Mouse (Mus musculus) heart, postnatal 10 days (tissue): Measurements from ENCODE around the gene Zfyve28. TPM values are rescaled to one million over a fixed set of nuclear protein-coding genes. Genes with fewer than 3 reads are reported as not detected.
A peak's percentile ranks its signal among the peaks of the same experiment; 100 is the strongest.

Experiments used
- DNase-seq, 2 experiments: peaks; one replicate each; pipeline ENCODE4 v3.0.0; 2021
- intact Hi-C: fragments of 180-260 bp; cut with DNase I; formaldehyde crosslinking; loops from one replicate; pipeline ENCODE4 v1.15.1; 2025
- total RNA-seq, 2 experiments: library from RNA; stranded (reverse); gene quantifications; 2 replicates each; pipeline ENCODE4 v1.2.3; 2021

Zfyve28 gene
- total RNA-seq, 2 experiments from 2014 or later = 1.3 to 1.4 TPM

- intact Hi-C loops = no loop called here
- peak in 1 of 2 experiments; percentile 17 for DNase-seq
Observed at GRCm38 (mm10) chr5:34287001-34287837, 1.0 kb downstream of the Zfyve28 start.

- DNase-seq = no peak
Observed at GRCm38 (mm10) chr5:34286516-34286915, 1.7 kb downstream of the Zfyve28 start.

DNA sequence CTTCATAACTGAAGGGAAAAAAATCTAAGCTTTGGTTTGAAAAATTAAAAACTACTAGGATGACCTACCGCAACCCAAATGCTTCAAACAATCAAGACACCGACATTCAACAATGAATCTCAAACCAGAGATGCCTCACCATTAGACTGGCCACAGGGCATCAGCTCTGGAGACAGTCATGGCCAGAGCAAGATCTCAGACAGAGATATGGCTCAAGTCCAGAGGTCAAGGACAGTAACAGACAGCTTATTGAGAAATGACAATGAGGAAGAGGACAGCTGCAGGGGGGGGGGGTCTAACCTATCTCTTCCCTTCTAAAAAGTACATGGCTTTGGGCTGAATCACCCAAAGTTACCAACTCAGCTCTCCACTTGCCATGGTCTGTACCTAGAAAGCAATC lies 3.0 kb downstream of the Zfyve28 start:
- intact Hi-C loops = no loop called here

More at GRCm38 (mm10) chr5:34286516-34286915, 1.7 kb downstream of the Zfyve28 start:
- intact Hi-C loops = no loop called here

DNA sequence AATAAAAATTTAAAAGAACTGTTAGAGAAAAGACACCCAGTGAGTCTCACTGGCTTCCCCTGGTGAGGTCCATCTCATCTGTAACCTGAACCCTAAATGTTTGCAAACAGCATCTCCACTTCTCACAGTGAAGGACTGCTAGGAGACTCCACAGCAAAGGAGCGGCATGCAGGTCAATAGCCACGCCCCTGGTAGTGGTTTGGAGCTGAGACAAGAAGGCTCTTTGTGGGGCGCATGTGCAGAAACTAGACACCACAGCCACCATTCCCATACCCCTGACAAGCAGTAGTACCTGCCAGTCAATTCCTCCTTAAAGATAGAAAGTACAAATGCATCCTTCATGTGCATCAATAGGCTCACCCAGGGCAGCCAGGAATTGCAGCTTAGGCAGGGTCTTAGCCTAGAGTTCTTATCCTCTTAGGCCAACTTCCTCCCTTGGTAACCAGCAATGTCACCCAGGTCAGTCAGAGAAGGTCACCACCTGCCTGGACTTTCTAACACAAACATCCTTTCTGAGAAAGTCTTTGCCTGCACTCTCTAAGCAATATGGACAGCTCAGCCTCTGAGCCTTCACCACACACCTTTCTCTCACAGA lies 4.0 kb downstream of the Zfyve28 start:
- intact Hi-C loops = no loop called here

More for the DNA sequence above, 3.0 kb downstream of the Zfyve28 start:
- DNase-seq = no peak

GRCm38 (mm10) chr5:34283355-34283754 lies 4.9 kb downstream of the Zfyve28 start:
- intact Hi-C loops = no loop called here
- DNase-seq = no peak

More for the DNA sequence above, 4.0 kb downstream of the Zfyve28 start:
- DNase-seq = no peak

- intact Hi-C loops = no loop called here
Observed at GRCm38 (mm10) chr5:34280976-34281375, 7.3 kb downstream of the Zfyve28 start.

GRCm38 (mm10) chr5:34279214-34279613 lies 9.0 kb downstream of the Zfyve28 start:
- intact Hi-C loops = no loop called here
- DNase-seq = no peak

More at GRCm38 (mm10) chr5:34280976-34281375, 7.3 kb downstream of the Zfyve28 start:
- DNase-seq = peak in 1 of 2 experiments; percentile 27

DNA sequence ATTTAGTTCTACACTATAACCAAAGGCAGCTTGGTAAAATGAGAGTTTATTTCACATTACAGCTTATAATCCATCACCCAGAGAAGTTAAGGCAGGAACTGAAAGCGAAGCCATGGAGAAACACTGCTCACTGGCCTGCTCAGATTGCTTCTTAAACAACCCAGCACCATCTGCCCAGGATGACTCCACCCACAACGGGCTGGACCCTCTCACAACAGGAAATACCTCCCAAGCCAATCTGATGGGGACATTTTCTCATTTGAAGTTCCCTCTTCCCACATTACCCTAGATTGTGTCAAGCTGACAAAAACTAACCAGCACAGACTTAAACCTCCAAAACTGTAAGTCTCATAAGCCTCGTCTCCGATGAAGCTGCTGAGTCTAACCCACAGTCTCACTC lies 10.2 kb downstream of the Zfyve28 start:
- intact Hi-C loops = no loop called here
- DNase-seq = no peak

- intact Hi-C loops = no loop called here
- DNase-seq = no peak
Observed at GRCm38 (mm10) chr5:34276746-34277145, 11.5 kb downstream of the Zfyve28 start.

DNA sequence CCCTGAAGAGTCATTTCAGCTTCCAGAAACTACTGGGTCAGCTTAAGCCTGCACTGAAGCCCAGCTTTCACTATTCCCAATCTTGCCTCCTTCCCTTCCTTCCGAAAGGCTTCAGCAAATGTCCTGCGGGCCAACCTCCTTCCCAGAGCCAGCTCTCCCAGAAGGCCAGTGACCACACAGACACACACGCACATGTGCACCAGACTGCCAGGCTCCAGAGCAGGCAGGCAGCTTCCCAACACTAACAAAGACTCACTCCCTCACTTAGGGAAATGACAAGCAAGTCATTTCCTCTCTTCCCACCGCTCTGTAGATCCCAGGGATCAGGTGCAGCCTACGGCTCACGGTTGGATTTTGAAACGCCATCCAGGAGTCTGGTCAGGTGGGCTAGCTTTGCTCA lies 12.1 kb downstream of the Zfyve28 start:
- DNase-seq = peak; percentile 48 to 60
- intact Hi-C loops = no loop called here

GRCm38 (mm10) chr5:34274676-34275293 lies 13.5 kb downstream of the Zfyve28 start:
- no peak for DNase-seq
- intact Hi-C loops = no loop called here

DNA sequence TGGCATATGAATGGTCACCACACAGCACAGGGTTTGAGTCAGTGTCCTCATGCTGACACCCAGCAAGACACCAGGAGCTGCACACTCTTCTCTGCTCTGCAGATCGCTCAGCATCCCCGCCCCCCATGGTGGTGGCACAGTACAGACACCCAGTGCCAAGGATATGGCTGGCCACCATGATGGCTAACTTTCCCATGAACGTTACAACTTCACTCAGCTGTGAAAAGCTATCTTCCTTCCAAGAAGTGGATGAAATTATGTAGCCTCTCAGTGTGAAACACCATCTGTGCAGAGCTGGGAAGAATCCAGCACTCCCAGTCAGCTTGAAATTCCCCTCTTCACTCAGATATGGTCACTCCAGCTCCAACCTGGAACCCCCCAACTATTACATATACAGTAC lies 14.0 kb downstream of the Zfyve28 start:
- peak in 1 of 2 experiments; percentile 52 for DNase-seq
- intact Hi-C loops = no loop called here

- intact Hi-C loops = no loop called here
- DNase-seq = no peak
Observed at GRCm38 (mm10) chr5:34273251-34273681, 15.0 kb downstream of the Zfyve28 start.

- intact Hi-C loops = no loop called here
- DNase-seq = no peak
Observed at GRCm38 (mm10) chr5:34271743-34272142, 16.5 kb downstream of the Zfyve28 start.

DNA sequence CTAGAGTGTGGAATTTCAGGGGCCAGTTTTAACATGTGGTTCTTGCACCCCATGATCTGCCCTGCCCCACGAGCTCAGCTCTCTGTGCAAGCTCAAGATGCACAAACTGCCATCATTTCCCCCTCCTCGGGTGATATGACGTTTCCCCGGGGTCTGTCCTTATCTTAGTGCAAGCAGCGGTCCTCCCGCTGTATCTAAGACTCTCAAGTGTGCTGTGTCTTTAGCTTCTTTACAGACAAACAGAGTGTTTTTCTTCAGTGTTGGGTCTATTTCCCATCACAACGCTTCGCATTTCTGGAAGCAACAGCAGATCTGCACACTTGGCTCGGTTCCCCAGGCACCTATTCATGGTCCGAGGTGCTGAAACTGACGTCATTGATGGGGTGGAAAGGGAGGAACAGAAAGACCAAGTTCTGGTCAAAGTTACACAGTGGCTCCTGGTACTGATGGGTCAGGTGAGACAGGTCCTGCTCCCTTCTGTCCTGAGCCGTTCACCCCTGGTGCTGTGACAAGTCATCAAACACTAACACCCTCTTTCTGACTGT lies 18.3 kb downstream of the Zfyve28 start:
- intact Hi-C loops = no loop called here
- no peak for DNase-seq

DNA sequence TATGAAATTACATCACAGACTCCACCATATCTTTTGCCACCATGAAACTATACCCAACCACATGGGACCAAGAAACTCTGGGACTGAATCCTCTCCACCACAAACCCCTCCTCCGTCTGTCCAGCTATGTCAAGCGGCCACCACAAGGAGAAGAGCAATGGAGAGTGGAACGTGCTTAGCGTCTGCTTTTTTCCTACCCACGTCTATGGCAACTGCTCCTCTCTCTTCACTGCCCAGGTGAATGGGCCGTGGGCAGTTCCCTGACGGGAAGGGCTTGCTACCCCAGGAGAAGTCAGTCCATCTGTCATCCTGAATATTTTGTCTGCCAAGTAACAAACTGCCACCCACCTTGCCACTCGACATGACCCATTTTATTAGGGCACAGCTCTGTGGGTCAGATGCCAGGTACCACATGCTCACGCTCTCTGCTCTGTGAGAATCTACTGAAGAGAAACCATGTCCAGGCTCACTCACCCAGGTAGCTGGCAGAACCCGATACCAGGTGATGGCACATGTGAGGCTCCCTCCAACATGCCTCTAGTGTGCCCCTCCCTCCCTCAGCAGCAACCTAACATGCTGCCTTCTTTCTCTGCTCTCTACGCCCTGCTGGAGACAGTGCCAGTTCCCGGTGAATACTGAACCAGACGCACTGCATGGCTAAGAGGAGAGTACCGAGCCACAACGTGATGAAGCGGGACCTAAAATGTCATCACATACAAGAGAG lies 18.9 kb downstream of the Zfyve28 start:
- intact Hi-C loops = no loop called here
- no peak for DNase-seq

GRCm38 (mm10) chr5:34266065-34266464 lies 22.2 kb downstream of the Zfyve28 start:
- DNase-seq = no peak
- intact Hi-C loops = no loop called here

- intact Hi-C loops = loop anchor here (5.0 kb wide), 1 partner anchor 162 kb away; no protein-coding TSS in a partner anchor
- DNase-seq = no peak
Observed at GRCm38 (mm10) chr5:34259172-34259816, 29.0 kb downstream of the Zfyve28 start.

DNA sequence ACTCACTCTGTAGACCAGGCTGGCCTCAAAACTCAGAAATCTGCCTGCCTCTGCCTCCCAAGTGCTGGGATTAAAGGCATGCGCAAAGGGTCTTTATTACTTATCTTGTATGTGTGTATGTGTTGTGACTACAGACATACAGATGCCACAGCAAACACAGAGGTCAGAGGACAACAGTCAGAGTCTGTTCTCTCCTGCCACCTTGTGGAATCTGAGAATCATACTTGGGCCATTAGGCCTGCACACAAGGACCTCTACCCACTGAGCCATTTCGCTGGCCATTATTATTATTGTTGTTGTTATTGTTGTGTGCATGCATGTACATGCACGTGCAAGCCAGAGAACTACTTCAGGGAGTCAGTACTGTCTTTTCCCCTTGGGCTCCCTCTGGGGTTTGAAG lies 33.1 kb downstream of the Zfyve28 start:
- intact Hi-C loops = loop anchor here (1.0 to 5.0 kb wide), 3 partner anchors 30 to 158 kb away; no protein-coding TSS in a partner anchor
- peak in 1 of 2 experiments; percentile 45 for DNase-seq

GRCm38 (mm10) chr5:34254309-34254708 lies 33.9 kb downstream of the Zfyve28 start:
- no peak for DNase-seq
- intact Hi-C loops = loop anchor here (5.0 kb wide), 1 partner anchor 112 kb away; no protein-coding TSS in a partner anchor
